Mouse (Mus musculus) neural tube, embryonic 11.5 days (tissue): ENCODE results near the gene Bmp10. TPM values are rescaled to one million over a fixed set of nuclear protein-coding genes. Genes with fewer than 3 reads are reported as not detected.

Experiments
- ATAC-seq: fragments of 200-750 bp; cut with Nextera tagmentation; 2 replicates; pipeline ENCODE4 v1.8.0; 2017; ENCODE audit warnings: moderate number of reproducible peaks, mild to moderate bottlenecking, moderate TSS enrichment, moderate library complexity; ENCODE audit not compliant: insufficient read depth, low FRiP score, low TSS enrichment
- DNase-seq: peaks from one replicate; pipeline ENCODE4 v3.0.0-alpha.2; 2015; ENCODE audit warnings: low spot score
- H3K27ac ChIP-seq: fragments of 300-500 bp; sonication (generic); 2 replicates; pipeline ENCODE4 v1.5.1; 2014; ENCODE audit warnings: low read depth, mild to moderate bottlenecking, low read length
- H3K27me3 ChIP-seq: fragments of 300-500 bp; sonication (generic); 2 replicates; pipeline ENCODE4 v1.6.1; 2014; ENCODE audit warnings: mild to moderate bottlenecking, low read length, mixed read lengths; ENCODE audit not compliant: control insufficient read depth, insufficient read depth
- H3K36me3 ChIP-seq: fragments of 300-500 bp; sonication (generic); 2 replicates; pipeline ENCODE4 v1.6.1; 2014; ENCODE audit warnings: mild to moderate bottlenecking, low read length, moderate library complexity, mixed read lengths; ENCODE audit not compliant: control insufficient read depth, insufficient read depth
- H3K4me1 ChIP-seq: fragments of 300-500 bp; sonication (generic); 2 replicates; pipeline ENCODE4 v1.6.1; 2014; ENCODE audit warnings: low read length, mixed read lengths; ENCODE audit not compliant: control insufficient read depth, insufficient read depth
- H3K4me2 ChIP-seq: fragments of 300-500 bp; sonication (generic); 2 replicates; pipeline ENCODE4 v1.6.1; 2014; ENCODE audit warnings: low read depth, mild to moderate bottlenecking, moderate library complexity
- H3K4me3 ChIP-seq: fragments of 300-500 bp; sonication (generic); 2 replicates; pipeline ENCODE4 v1.5.1; 2014; ENCODE audit warnings: low read depth, low read length
- H3K9ac ChIP-seq: fragments of 300-500 bp; sonication (generic); 2 replicates; pipeline ENCODE4 v1.6.1; 2014; ENCODE audit warnings: mild to moderate bottlenecking, low read length
- H3K9me3 ChIP-seq: fragments of 300-500 bp; sonication (generic); 2 replicates; pipeline ENCODE4 v1.6.1; 2016; ENCODE audit warnings: low read length; ENCODE audit not compliant: control insufficient read depth
- WGBS: fragments of 180-500 bp; shearing (Covaris S2); extraction: QIAGEN DNeasy Blood & Tissue Kit; methylation state at CpG from one replicate; pipeline ENCODE4 v1.1.7; 2014; 5-methylcytosine and 5-hydroxymethylcytosine counted together
- polyA plus RNA-seq: library from polyadenylated mRNA; unstranded; fragments of >200 nt; fragmentation: Nextera tagmentation; extraction: Ambion mirVana; gene quantifications from 2 replicates; pipeline ENCODE4 v1.2.1, GENCODE M21; 2014

The Bmp10 gene
- polyA plus RNA-seq, 1 experiment from 2014 or later = not detected

DNA sequence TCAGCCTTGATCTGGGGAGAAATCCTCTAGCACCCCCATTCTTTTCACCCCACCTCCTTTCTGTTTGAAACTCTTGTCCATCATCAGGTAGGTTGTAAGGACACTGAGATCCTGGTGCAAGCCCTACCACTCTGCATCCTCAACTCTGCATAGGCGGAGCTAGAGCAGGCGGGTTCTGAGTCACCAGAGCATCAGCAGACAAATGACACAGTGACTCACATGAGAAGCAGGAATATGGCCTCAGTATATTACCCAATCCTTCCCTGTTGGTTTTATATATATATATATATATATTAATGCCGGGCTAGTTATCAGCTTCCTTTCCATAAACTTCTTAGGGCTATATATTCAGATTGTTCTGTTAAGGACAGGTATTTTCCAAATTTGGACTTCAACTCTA, 7.0 kb downstream of the Bmp10 start:
- Histone ChIP-seq H3K4me2 (no peak overlapping the region), H3K36me3 (no peaks in the 10 kb centered on the region), H3K4me1 (no peaks in the 10 kb centered on the region), H3K27me3 (no peaks in the 10 kb centered on the region), H3K9me3 (no peaks in the 10 kb centered on the region), H3K9ac (no peak overlapping the region), H3K27ac (no peak overlapping the region), H3K4me3 (no peak overlapping the region)
- DNase-seq = no peak
- WGBS = 94% methylated on average over 3 of the region's 3 CpGs
- no peak for ATAC-seq

DNA sequence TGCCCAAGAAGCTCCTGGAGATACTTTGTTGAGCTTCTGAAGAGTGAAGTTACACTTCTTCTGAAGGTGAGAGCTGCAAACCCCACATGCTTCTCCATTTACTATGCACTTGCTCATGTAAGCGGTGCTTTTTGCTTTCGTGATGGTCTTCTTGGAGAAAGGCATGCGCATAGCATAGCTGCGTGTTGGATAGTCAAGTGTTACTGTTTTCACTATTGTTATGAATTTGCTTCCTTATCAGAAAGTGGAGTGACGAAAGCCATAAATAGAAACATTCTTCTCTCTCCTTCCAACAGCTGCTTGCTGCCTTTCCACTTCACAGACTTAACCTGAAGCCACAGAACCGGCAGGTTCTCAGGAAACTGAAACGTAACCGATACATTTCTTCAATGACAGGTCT, 8.0 kb downstream of the Bmp10 start:
- 92% methylated on average over 8 of the region's 8 CpGs for WGBS
- no peaks in the 10 kb centered on the region for H3K36me3 ChIP-seq
- no peak for ATAC-seq
- no peaks in the 10 kb centered on the region for H3K9me3 ChIP-seq
- H3K9ac ChIP-seq = no peak overlapping the region
- no peak overlapping the region for H3K4me3 ChIP-seq
- H3K27me3 ChIP-seq = no peaks in the 10 kb centered on the region
- no peaks in the 10 kb centered on the region for H3K4me1 ChIP-seq
- H3K27ac ChIP-seq = no peak overlapping the region
- DNase-seq = no peak
- no peak overlapping the region for H3K4me2 ChIP-seq

DNA sequence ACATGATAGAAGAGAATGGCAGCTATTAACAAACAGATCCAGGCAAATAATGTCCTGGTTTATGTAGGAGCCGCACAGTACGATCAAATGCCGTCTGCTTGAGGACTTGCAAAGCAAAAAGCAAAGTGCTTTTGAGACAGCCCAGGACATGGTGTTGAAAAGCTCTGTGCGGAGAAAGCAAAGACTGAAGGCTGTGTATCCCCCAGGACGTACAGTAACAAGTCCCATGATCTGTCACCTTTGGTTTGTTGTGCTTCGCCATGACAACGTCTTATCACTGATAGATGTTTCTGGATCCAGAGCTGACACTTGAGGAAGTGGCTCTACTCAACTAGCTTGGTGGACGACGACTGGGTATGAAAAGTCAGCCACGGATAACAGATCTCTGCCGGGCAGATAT, 14.5 kb downstream of the Bmp10 start:
- no peak overlapping the region for H3K27ac ChIP-seq
- DNase-seq = no peak
- H3K4me2 ChIP-seq = no peak overlapping the region
- H3K4me3 ChIP-seq = no peak overlapping the region
- WGBS = 91% methylated on average over 11 of the region's 11 CpGs
- H3K36me3 ChIP-seq = no peaks in the 10 kb centered on the region
- H3K9ac ChIP-seq = no peak overlapping the region
- no peak for ATAC-seq
- no peaks in the 10 kb centered on the region for H3K9me3 ChIP-seq
- no peaks in the 10 kb centered on the region for H3K27me3 ChIP-seq
- no peaks in the 10 kb centered on the region for H3K4me1 ChIP-seq

DNA sequence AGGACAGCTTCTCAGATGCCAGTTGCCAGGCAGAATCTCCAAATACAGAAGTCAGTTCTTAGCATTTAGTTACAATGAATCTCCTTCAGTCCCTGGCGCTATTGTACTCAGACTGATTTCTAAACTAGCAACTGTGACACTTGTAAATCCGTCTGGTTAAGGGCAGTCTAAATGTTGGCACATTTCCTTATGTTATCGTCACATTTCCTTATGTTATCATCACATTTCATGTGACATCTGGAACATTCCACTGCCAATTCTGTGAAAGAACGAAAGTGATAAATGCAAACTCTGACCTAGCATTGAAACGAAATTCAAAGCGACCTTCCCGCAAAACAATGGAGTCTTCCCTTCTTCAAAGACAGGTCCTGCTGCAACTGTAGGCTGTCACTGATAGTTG, 16.4 kb downstream of the Bmp10 start:
- DNase-seq = no peak
- no peak for ATAC-seq
- WGBS = 81% methylated on average over 7 of the region's 7 CpGs
- Histone ChIP-seq H3K4me1 (no peaks in the 10 kb centered on the region), H3K36me3 (no peaks in the 10 kb centered on the region), H3K9ac (no peak overlapping the region), H3K9me3 (no peaks in the 10 kb centered on the region), H3K27ac (no peak overlapping the region), H3K4me2 (no peak overlapping the region), H3K4me3 (no peak overlapping the region), H3K27me3 (no peaks in the 10 kb centered on the region)

DNA sequence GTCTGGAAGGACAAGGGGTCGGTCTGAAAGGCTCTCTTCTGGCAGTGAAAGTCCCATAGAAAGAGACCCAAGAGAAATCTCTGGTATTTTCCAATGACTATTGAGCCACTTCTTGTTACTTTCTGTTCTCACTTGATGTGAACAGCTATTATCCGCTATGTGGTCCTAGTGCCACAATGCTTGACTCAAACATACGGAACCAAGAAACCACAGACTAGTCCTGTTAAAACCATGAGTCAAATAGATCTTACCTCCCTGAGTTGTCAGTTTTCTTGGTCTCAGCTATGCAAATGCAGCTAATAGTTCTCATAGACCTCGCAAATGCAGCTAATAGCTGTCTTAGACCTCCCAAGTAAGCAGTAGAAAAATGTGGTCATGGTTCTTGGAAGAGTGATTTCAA, 18.4 kb downstream of the Bmp10 start:
- no peaks in the 10 kb centered on the region for H3K4me1 ChIP-seq
- WGBS = 91% methylated on average over 4 of the region's 4 CpGs
- H3K4me2 ChIP-seq = no peak overlapping the region
- no peak overlapping the region for H3K9ac ChIP-seq
- DNase-seq = no peak
- no peak overlapping the region for H3K4me3 ChIP-seq
- H3K9me3 ChIP-seq = no peaks in the 10 kb centered on the region
- no peaks in the 10 kb centered on the region for H3K27me3 ChIP-seq
- no peak for ATAC-seq
- H3K27ac ChIP-seq = no peak overlapping the region
- no peaks in the 10 kb centered on the region for H3K36me3 ChIP-seq

DNA sequence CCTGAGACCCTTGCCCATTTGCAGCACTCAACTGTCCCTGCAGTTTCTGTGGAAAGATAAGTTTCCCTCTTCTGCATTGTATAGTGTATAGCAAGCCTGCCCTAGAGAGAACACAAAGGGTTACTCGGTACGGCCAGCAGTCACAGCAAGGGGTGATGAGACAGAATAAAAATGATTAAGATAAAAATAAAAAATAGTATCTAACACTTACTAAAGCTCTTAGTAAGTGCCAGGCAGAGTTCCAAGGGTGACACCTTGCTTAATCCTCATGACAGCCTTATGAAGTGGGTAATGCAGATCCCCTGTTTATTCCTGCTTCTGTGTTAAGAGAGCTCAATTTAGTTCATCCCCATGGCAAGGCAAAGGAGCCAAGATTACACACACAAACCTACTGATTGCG, 20.7 kb downstream of the Bmp10 start:
- Histone ChIP-seq H3K4me2 (no peak overlapping the region), H3K9me3 (no peaks in the 10 kb centered on the region), H3K27ac (no peak overlapping the region), H3K27me3 (no peaks in the 10 kb centered on the region), H3K9ac (no peak overlapping the region), H3K36me3 (no peaks in the 10 kb centered on the region), H3K4me1 (no peaks in the 10 kb centered on the region), H3K4me3 (no peak overlapping the region)
- DNase-seq = no peak
- 82% methylated on average over 3 of the region's 3 CpGs for WGBS
- no peak for ATAC-seq

DNA sequence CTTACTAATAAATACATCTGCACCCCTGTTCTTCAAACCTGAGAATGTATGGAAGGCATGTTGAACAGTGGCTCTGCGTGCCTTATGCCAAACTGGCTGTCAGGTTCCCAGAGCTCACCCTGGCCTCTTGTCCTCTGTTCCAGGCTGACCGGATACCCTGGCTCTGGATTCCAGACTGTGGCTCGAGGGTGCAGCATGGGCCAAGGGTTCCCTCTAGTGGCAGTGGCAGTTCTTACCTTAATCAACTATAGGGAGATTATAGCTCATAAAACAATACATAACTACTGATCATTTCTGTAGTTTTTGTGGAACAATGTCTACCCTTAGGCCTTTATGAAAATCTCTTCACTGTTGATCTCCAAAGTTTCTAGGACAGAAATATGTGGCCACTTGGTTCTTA, 22.2 kb downstream of the Bmp10 start:
- DNase-seq = no peak
- no peaks in the 10 kb centered on the region for H3K4me1 ChIP-seq

DNA sequence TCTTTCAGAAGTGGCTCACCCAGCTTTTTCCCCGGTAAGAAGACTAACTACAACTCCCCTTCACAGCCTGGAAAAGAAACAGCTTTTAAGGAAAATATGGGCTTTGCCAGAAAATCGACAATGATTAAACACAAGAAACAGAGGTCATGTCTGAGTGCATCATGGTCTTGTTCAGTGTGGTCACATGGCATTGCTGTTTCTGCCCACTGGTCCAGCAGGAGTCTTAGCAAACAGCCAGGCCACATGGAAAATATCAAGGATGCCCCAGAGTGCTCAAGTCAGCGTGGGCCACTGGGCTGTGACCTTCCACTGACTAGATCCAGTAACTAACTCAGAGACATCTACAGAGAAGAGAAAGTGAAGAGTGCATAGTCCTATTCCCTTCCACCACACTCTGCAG, 23.0 kb downstream of the Bmp10 start:
- Histone ChIP-seq H3K27me3 (no peaks in the 10 kb centered on the region), H3K4me2 (no peak overlapping the region), H3K9ac (no peak overlapping the region), H3K4me1 (no peaks in the 10 kb centered on the region), H3K9me3 (no peaks in the 10 kb centered on the region), H3K27ac (no peak overlapping the region), H3K4me3 (no peak overlapping the region), H3K36me3 (no peaks in the 10 kb centered on the region)
- no peak for ATAC-seq
- DNase-seq = no peak
- 76% methylated on average over 3 of the region's 3 CpGs for WGBS

More for the DNA sequence above, 22.2 kb downstream of the Bmp10 start:
- no peak overlapping the region for H3K4me2 ChIP-seq
- no peak overlapping the region for H3K4me3 ChIP-seq
- ATAC-seq = no peak
- no peak overlapping the region for H3K9ac ChIP-seq
- no peak overlapping the region for H3K27ac ChIP-seq
- WGBS = 74% methylated on average over 3 of the region's 3 CpGs
- no peaks in the 10 kb centered on the region for H3K36me3 ChIP-seq
- H3K9me3 ChIP-seq = no peaks in the 10 kb centered on the region
- no peaks in the 10 kb centered on the region for H3K27me3 ChIP-seq

DNA sequence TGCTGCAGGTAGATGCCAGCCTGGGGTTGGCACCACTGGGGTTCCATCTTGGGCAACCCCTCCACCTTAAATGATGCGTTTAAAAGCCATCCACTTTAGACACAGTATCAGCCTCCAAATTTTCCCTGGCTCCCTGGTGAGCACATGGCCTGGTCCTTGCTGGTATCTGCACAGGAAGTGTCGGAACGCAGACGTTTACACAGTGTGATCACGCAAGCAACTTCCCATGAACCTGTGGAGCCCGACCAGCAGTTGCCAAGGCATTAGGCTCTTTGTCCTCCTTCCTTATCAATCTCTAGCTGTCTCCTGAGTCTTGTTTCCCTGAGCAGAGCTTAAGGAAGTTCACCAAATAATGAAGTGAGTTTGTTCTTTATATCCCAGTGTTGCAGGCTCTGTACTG, 26.7 kb downstream of the Bmp10 start:
- no peaks in the 10 kb centered on the region for H3K4me1 ChIP-seq
- H3K36me3 ChIP-seq = no peaks in the 10 kb centered on the region
- ATAC-seq (no peak), DNase-seq (no peak)
- no peaks in the 10 kb centered on the region for H3K9me3 ChIP-seq
- 83% methylated on average over 6 of the region's 6 CpGs for WGBS
- H3K9ac ChIP-seq = no peak overlapping the region
- no peak overlapping the region for H3K4me2 ChIP-seq
- H3K4me3 ChIP-seq = no peak overlapping the region
- no peak overlapping the region for H3K27ac ChIP-seq
- no peaks in the 10 kb centered on the region for H3K27me3 ChIP-seq
